Mouse (Mus musculus): Measurements from ENCODE around the gene Mink1. TPM values are rescaled to one million over a fixed set of nuclear protein-coding genes. Genes with fewer than 3 reads are reported as not detected.
A peak's percentile ranks its signal among the peaks of the same experiment; 100 is the strongest.

Mink1 gene
- polyA plus RNA-seq, 1 experiment from 2014 or later: 20.4 TPM

GRCm38 (mm10) chr11:70638714-70639278, 76.1 kb downstream of the Mink1 start, which contains the start of gene Gp1ba:
Gene Gp1ba (plus strand): TSS chr11:70639122.
- ATAC-seq (ENCODE audit: low FRiP score, low TSS enrichment) (no peak), DNase-seq (no peak)
- Histone ChIP-seq H3K27ac (replicated peaks; ENCODE audit: low read depth, low read length) (no peak within 1 kb of the TSS), H3K27me3 (ENCODE audit: control insufficient read depth, insufficient read depth, low read length) (no peaks in the 10 kb centered on the region), H3K9me3 (ENCODE audit: control insufficient read depth, low read length) (no peaks in the 10 kb centered on the region), H3K4me2 (ENCODE audit: low read length) (no peak within 1 kb of the TSS), H3K36me3 (ENCODE audit: control insufficient read depth, insufficient read depth, low read length) (peaks cover 3% of the 10 kb centered on the region), H3K4me3 (replicated peaks; ENCODE audit: low read depth, low read length) (no peak within 1 kb of the TSS), H3K4me1 (ENCODE audit: control insufficient read depth, insufficient read depth, low read length) (no peaks in the 10 kb centered on the region), H3K9ac (replicated peaks; ENCODE audit: low read length) (no peak within 1 kb of the TSS)
- WGBS: 57% methylated on average over 5 of the region's 5 CpGs

DNA sequence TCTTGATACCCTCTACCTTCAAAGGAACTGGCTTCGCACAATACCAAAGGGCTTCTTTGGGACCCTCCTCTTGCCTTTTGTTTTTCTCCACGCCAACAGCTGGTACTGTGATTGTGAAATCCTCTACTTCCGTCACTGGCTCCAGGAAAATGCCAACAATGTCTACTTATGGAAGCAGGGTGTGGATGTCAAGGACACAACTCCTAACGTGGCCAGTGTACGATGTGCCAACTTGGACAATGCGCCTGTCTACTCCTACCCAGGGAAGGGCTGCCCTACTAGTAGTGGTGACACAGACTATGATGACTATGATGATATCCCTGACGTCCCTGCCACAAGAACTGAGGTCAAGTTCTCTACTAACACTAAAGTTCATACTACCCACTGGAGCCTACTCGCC, 77.3 kb downstream of the Mink1 start:
- no peaks in the 10 kb centered on the region for H3K9me3 ChIP-seq (ENCODE audit: control insufficient read depth, low read length)
- WGBS: 91% methylated on average over 8 of the region's 8 CpGs
- H3K27ac ChIP-seq (replicated peaks; ENCODE audit: low read depth, low read length): no peak overlapping the region
- no peak overlapping the region for H3K9ac ChIP-seq (replicated peaks; ENCODE audit: low read length)
- H3K4me2 ChIP-seq (ENCODE audit: low read length): no peak overlapping the region
- ATAC-seq (ENCODE audit: low FRiP score, low TSS enrichment) (no peak), DNase-seq (no peak)
- no peaks in the 10 kb centered on the region for H3K4me1 ChIP-seq (ENCODE audit: control insufficient read depth, insufficient read depth, low read length)
- peaks cover 12% of the 10 kb centered on the region for H3K36me3 ChIP-seq (ENCODE audit: control insufficient read depth, insufficient read depth, low read length)
- no peak overlapping the region for H3K4me3 ChIP-seq (replicated peaks; ENCODE audit: low read depth, low read length)
- H3K27me3 ChIP-seq (ENCODE audit: control insufficient read depth, insufficient read depth, low read length): no peaks in the 10 kb centered on the region

- no peak overlapping the region for H3K9ac ChIP-seq (replicated peaks; ENCODE audit: low read length)
- no peaks in the 10 kb centered on the region for H3K27me3 ChIP-seq (ENCODE audit: control insufficient read depth, insufficient read depth, low read length)
- peaks cover 12% of the 10 kb centered on the region for H3K36me3 ChIP-seq (ENCODE audit: control insufficient read depth, insufficient read depth, low read length)
- H3K4me2 ChIP-seq (ENCODE audit: low read length): no peak overlapping the region
- DNase-seq: no peak
- H3K4me1 ChIP-seq (ENCODE audit: control insufficient read depth, insufficient read depth, low read length): peaks cover 11% of the 10 kb centered on the region
- no peaks in the 10 kb centered on the region for H3K9me3 ChIP-seq (ENCODE audit: control insufficient read depth, low read length)
- no peak overlapping the region for H3K27ac ChIP-seq (replicated peaks; ENCODE audit: low read depth, low read length)
- no peak overlapping the region for H3K4me3 ChIP-seq (replicated peaks; ENCODE audit: low read depth, low read length)
- 87% methylated on average over 7 of the region's 7 CpGs for WGBS
- ATAC-seq (ENCODE audit: low FRiP score, low TSS enrichment): no peak
These were observed 78.6 kb downstream of the Mink1 start for GRCm38 (mm10) chr11:70641241-70641640.

DNA sequence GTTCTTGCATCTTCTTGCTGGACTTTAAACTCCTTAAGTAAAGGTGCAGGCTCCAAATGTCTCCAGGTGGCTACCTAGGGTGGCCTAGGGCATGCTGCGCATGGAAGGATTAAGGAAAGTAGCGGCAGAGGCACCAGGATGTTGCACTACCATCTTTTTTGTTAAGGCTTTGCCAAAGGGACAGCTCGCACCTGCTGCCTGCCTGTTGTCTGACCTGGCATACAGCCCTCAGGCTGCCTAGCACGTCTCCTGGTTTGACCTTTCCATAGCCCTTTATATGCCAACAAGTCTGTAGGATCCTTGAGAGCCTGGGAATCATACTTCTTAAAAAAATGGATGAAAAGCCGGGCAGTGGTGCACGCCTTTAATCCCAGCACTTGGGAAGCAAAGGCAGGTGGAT, 80.4 kb downstream of the Mink1 start:
- no peak overlapping the region for H3K27ac ChIP-seq (replicated peaks; ENCODE audit: low read depth, low read length)
- H3K4me1 ChIP-seq (ENCODE audit: control insufficient read depth, insufficient read depth, low read length): peaks cover 15% of the 10 kb centered on the region
- H3K36me3 ChIP-seq (ENCODE audit: control insufficient read depth, insufficient read depth, low read length): peaks cover 12% of the 10 kb centered on the region
- H3K9ac ChIP-seq (replicated peaks; ENCODE audit: low read length): no peak overlapping the region
- H3K9me3 ChIP-seq (ENCODE audit: control insufficient read depth, low read length): no peaks in the 10 kb centered on the region
- WGBS: 91% methylated on average over 6 of the region's 6 CpGs
- ATAC-seq (ENCODE audit: low FRiP score, low TSS enrichment): no peak
- no peak for DNase-seq
- H3K27me3 ChIP-seq (ENCODE audit: control insufficient read depth, insufficient read depth, low read length): no peaks in the 10 kb centered on the region
- H3K4me3 ChIP-seq (replicated peaks; ENCODE audit: low read depth, low read length): no peak overlapping the region
- no peak overlapping the region for H3K4me2 ChIP-seq (ENCODE audit: low read length)

- Histone ChIP-seq H3K9ac (replicated peaks; ENCODE audit: low read length) (no peak overlapping the region), H3K4me1 (ENCODE audit: control insufficient read depth, insufficient read depth, low read length) (peaks cover 27% of the 10 kb centered on the region), H3K27ac (replicated peaks; ENCODE audit: low read depth, low read length) (no peak overlapping the region), H3K4me2 (ENCODE audit: low read length) (no peak overlapping the region), H3K9me3 (ENCODE audit: control insufficient read depth, low read length) (no peaks in the 10 kb centered on the region), H3K27me3 (ENCODE audit: control insufficient read depth, insufficient read depth, low read length) (no peaks in the 10 kb centered on the region), H3K36me3 (ENCODE audit: control insufficient read depth, insufficient read depth, low read length) (peaks cover 21% of the 10 kb centered on the region), H3K4me3 (replicated peaks; ENCODE audit: low read depth, low read length) (no peak overlapping the region)
- DNase-seq (no peak), ATAC-seq (ENCODE audit: low FRiP score, low TSS enrichment) (no peak)
- 95% methylated on average over 8 of the region's 8 CpGs for WGBS
These were observed 82.0 kb downstream of the Mink1 start for GRCm38 (mm10) chr11:70644564-70645103.

DNA sequence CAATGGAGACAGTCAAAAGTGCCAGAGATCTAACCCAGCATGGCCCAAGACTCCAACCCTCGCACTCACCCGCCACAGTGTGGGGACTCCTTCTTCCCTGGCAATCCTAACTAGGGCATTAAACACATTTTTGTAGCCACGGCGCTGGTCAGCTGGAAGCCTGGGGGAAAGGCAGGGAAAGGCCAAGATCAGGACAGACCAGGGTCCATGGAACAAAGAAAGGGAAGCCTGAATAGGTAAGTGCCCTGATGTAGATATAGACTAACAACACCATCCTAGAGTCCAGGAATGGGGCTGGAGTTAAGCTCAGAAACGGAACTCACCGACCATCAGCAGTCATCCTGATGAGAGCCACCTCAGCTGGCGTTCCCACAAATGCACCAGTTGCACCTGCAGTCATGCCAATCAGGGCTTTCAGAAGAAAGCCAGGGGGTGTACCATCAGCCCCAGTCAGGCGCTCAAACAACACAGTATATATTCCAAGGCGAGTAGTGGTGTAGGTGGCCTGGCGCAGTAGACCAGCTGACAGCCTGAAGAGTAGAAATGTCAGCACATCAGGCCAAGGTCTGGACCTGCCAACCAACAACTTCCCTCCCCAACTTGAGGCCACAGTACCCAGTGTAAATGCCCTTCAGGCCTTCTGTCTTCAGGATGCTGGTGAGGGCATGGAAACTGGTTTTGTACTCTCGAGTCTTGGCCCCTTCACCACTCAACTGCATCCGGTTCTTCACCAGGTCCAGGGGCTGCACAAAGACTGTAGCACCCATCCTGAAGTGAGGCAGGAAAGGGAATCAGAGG, 83.0 kb downstream of the Mink1 start:
- Histone ChIP-seq H3K4me3 (replicated peaks; ENCODE audit: low read depth, low read length) (peak overlapping the region; percentile 70), H3K9me3 (ENCODE audit: control insufficient read depth, low read length) (no peaks in the 10 kb centered on the region), H3K4me1 (ENCODE audit: control insufficient read depth, insufficient read depth, low read length) (peaks cover 27% of the 10 kb centered on the region), H3K27me3 (ENCODE audit: control insufficient read depth, insufficient read depth, low read length) (no peaks in the 10 kb centered on the region), H3K4me2 (ENCODE audit: low read length) (peak overlapping the region; percentile 92), H3K9ac (replicated peaks; ENCODE audit: low read length) (peak overlapping the region; percentile 91), H3K27ac (replicated peaks; ENCODE audit: low read depth, low read length) (peak overlapping the region; percentile 95; the same call in 1 of the 2 replicates), H3K36me3 (ENCODE audit: control insufficient read depth, insufficient read depth, low read length) (peaks cover 32% of the 10 kb centered on the region)
- 89% methylated on average over 12 of the region's 12 CpGs for WGBS
- ATAC-seq (ENCODE audit: low FRiP score, low TSS enrichment) (no peak), DNase-seq (no peak)

DNA sequence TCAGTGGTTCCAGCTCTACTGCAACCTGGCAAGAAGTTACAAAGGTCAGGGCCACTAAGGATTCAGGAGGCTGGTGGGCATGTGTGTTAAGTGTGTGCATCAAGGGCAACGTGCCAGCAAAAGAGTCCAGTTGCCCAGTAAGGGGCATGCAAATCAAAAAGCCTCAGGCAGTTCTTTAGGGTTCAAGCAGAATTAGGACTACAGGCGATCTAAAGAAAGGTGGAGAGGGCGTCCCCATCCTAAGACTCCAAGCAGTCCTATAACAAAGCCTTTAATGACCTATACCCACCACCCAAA, 83.5 kb downstream of the Mink1 start:
- peaks cover 27% of the 10 kb centered on the region for H3K4me1 ChIP-seq (ENCODE audit: control insufficient read depth, insufficient read depth, low read length)
- peak overlapping the region; percentile 92 for H3K4me2 ChIP-seq (ENCODE audit: low read length)
- WGBS: 13% methylated on average over 3 of the region's 3 CpGs
- peak overlapping the region; percentile 91 for H3K9ac ChIP-seq (replicated peaks; ENCODE audit: low read length)
- no peak for ATAC-seq (ENCODE audit: low FRiP score, low TSS enrichment)
- H3K36me3 ChIP-seq (ENCODE audit: control insufficient read depth, insufficient read depth, low read length): peaks cover 37% of the 10 kb centered on the region
- H3K4me3 ChIP-seq (replicated peaks; ENCODE audit: low read depth, low read length): peak overlapping the region; percentile 70
- no peaks in the 10 kb centered on the region for H3K9me3 ChIP-seq (ENCODE audit: control insufficient read depth, low read length)
- H3K27ac ChIP-seq (replicated peaks; ENCODE audit: low read depth, low read length): peak overlapping the region; percentile 95
- DNase-seq: peak; percentile 25
- no peaks in the 10 kb centered on the region for H3K27me3 ChIP-seq (ENCODE audit: control insufficient read depth, insufficient read depth, low read length)

DNA sequence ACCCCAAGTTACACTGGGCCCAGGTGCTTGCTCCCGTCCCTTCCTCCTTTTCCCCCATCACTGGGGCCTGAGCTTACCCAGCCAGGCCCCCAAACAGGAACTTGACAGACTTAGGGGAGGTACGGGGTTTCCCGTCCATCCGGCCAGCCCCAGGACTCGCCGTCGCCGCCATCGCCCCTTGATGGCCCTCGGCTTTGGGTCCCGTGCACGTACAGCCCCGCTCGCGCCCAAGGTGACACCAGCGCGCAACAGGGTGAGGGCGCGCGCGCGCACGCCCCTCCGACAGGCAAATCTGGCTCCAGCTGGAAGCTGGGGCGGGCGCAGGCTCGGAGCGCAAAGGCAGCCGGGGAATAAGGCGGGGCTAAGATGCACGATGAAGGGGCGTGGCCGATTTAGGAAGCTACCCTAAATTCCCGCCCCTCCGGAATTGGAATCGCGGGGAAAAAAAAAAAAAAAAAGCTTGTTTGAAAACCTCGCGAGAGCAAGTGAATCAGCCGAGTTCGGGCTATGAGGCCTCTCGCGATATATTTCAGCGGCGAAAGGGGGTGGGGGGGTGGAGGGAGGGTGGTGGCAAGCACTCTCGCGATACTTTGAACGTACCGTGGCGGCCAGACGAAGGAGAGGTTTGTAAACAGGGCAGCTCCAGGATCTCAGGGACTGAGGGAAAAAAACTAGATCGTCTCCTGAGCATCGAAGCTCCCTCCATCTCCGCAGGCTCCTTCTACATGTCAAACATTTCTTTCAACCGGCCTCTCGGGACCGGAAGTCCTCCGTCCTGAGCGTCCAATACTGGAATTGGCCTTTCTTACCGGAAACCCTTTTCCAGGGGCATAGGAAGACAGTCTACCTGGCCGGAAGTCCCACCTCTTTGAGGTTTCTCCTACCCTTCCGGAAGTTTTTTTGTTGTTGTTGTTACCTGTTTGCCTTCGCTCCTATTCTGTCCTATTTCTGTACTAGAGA, 84.3 kb downstream of the Mink1 start, which contains the start of the genes Rnf167 and Slc25a11:
TSS of gene Rnf167 (plus strand) at position 545 of the 960 bp plus-strand sequence.
TSS of gene Slc25a11 (minus strand) at position 789 of the 960 bp plus-strand sequence.
- Histone ChIP-seq H3K27ac (replicated peaks; ENCODE audit: low read depth, low read length) (peak within 1 kb of the TSS; percentile 95), H3K9ac (replicated peaks; ENCODE audit: low read length) (peak within 1 kb of the TSS; percentile 91), H3K27me3 (ENCODE audit: control insufficient read depth, insufficient read depth, low read length) (no peaks in the 10 kb centered on the region), H3K36me3 (ENCODE audit: control insufficient read depth, insufficient read depth, low read length) (peaks cover 45% of the 10 kb centered on the region), H3K4me1 (ENCODE audit: control insufficient read depth, insufficient read depth, low read length) (peaks cover 28% of the 10 kb centered on the region), H3K4me3 (replicated peaks; ENCODE audit: low read depth, low read length) (peak within 1 kb of the TSS; percentile 70), H3K4me2 (ENCODE audit: low read length) (peak within 1 kb of the TSS; percentile 100), H3K9me3 (ENCODE audit: control insufficient read depth, low read length) (no peaks in the 10 kb centered on the region)
- DNase-seq: peak; percentile 100
- peak; percentile 92 for ATAC-seq (ENCODE audit: low FRiP score, low TSS enrichment)
- WGBS: under 1% methylated on average over 63 of the region's 63 CpGs
